Mouse (Mus musculus) forebrain, postnatal 0 days (tissue): ENCODE results near the gene Polr1e. TPM values are rescaled to one million over a fixed set of nuclear protein-coding genes. Genes with fewer than 3 reads are reported as not detected.
"Not testable (repeated sequence)": the region's sequence is repeated elsewhere in the genome, so short reads cannot be mapped to it uniquely, and the experiment has no call there.

Source experiments
- ATAC-seq: fragments of 200-750 bp; cut with Nextera tagmentation; 2 replicates; pipeline ENCODE4 v1.8.0; 2017; ENCODE audit warnings: mild to moderate bottlenecking, moderate library complexity
- DNase-seq: peaks from one replicate; pipeline ENCODE4 v3.0.0-alpha.2; 2015
- H3K27ac ChIP-seq: fragments of 300-500 bp; sonication (generic); 2 replicates; pipeline ENCODE4 v1.5.1; 2014; ENCODE audit warnings: low read depth, mild to moderate bottlenecking, antibody characterized with exemption, low read length, moderate library complexity, mixed read lengths
- H3K27me3 ChIP-seq: fragments of 300-500 bp; sonication (generic); 2 replicates; pipeline ENCODE4 v1.6.1; 2014; ENCODE audit warnings: mild to moderate bottlenecking, low read length, mixed read lengths; ENCODE audit not compliant: insufficient read depth
- H3K36me3 ChIP-seq: fragments of 300-500 bp; sonication (generic); 2 replicates; pipeline ENCODE4 v1.6.1; 2014; ENCODE audit warnings: mild to moderate bottlenecking, moderate library complexity; ENCODE audit not compliant: insufficient read depth
- H3K4me1 ChIP-seq: fragments of 300-500 bp; sonication (generic); 2 replicates; pipeline ENCODE4 v1.6.1; 2014; ENCODE audit warnings: antibody characterized with exemption; ENCODE audit not compliant: insufficient read depth
- H3K4me2 ChIP-seq: fragments of 300-500 bp; sonication (generic); 2 replicates; pipeline ENCODE4 v1.6.1; 2014; ENCODE audit warnings: low read depth, mild to moderate bottlenecking, moderate library complexity
- H3K4me3 ChIP-seq: fragments of 300-500 bp; sonication (generic); 2 replicates; pipeline ENCODE4 v1.5.1; 2014; ENCODE audit warnings: low read depth, low read length, mixed read lengths
- H3K9ac ChIP-seq: fragments of 300-500 bp; sonication (generic); 2 replicates; pipeline ENCODE4 v1.6.1; 2014; ENCODE audit warnings: mild to moderate bottlenecking
- H3K9me3 ChIP-seq: fragments of 300-500 bp; sonication (generic); 2 replicates; pipeline ENCODE4 v1.6.1; 2016; ENCODE audit warnings: low read length
- CTCF ChIP-seq: sonication (generic); IDR thresholded peaks from 2 replicates; pipeline ENCODE4 v1.5.1; 2016; ENCODE audit warnings: antibody characterized with exemption, control low read depth, low read depth
- WGBS: fragments of 180-500 bp; shearing (Covaris S2); extraction: QIAGEN DNeasy Blood & Tissue Kit; methylation state at CpG from one replicate; pipeline ENCODE4 v1.1.7; 2014; 5-methylcytosine and 5-hydroxymethylcytosine counted together
- polyA plus RNA-seq: library from polyadenylated mRNA; unstranded; fragments of >200 nt; fragmentation: Nextera tagmentation; extraction: Ambion mirVana; gene quantifications from 2 replicates; pipeline ENCODE4 v1.2.1, GENCODE M21; 2015
- total RNA-seq: library from RNA; depleted of rRNA; stranded (reverse); fragments of >200 nt; gene quantifications from 2 replicates; pipeline ENCODE4 v1.2.3, GENCODE M21; 2014

Gene Polr1e
- total and polyA plus RNA-seq, 2 experiments from 2014 or later = 13.4 to 23.7 TPM

DNA sequence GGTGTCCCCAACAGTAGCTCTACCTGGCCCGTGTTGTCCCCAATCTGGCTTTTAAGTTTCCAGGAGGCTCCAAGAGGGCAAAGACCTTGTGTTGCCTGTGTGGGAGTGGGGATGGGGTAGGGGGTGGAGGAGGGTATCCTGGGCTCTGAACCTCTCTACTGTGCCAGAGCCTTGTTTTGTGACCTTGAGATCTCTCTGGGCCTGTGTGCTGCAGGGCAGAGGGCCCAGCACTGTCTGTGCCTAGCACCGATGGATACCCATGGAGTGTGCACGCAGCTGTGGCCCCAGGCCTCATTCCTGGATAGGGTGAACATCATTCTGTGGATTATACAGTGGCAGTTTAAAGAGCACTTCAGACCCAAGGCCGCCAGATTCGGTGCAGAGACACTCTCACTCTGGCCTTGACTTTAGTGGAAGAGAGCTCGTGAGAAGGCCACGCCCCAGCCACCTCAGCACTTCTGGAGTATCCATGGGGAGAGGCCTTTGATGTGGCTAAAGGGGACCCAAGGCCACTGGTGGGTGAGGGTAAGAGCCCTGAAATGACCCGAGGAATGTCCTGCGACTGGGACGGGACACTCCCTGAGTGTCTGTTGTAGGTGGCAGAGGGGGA, 35.1 kb upstream of the Polr1e start:
- H3K9me3 ChIP-seq = no peaks in the 10 kb centered on the region
- no peak overlapping the region for H3K9ac ChIP-seq
- ATAC-seq (no peak), DNase-seq (no peak)
- 92% methylated on average over 10 of the region's 10 CpGs for WGBS
- no peaks in the 10 kb centered on the region; the same call in 1 of the 2 replicates for H3K36me3 ChIP-seq
- H3K4me1 ChIP-seq = peaks cover 8% of the 10 kb centered on the region; the same call in 1 of the 2 replicates
- no peak overlapping the region for H3K27ac ChIP-seq
- H3K4me3 ChIP-seq = no peak overlapping the region
- no peak for TF ChIP-seq CTCF
- H3K4me2 ChIP-seq = no peak overlapping the region
- no peaks in the 10 kb centered on the region for H3K27me3 ChIP-seq

DNA sequence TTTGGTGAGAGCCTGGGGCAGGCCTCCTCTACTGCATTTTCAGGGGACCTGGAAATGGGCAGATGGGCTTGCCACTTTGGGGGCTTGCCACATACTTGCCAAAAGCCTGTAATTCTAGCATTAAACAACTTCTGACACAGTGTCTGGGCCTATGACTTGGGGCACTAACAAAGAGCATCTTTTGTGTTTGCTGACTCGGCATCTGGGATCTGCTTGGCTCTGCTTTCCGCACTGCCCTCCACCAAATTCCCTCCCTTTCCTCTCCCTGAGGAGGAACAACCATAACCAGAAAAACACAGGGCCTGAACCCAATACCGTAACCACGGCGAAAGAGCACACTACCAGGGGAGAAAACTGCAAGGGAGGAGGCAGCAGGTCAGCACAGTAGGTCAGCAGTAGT, 27.8 kb upstream of the Polr1e start:
- Histone ChIP-seq H3K27me3 (no peaks in the 10 kb centered on the region), H3K9ac (no peak overlapping the region), H3K9me3 (no peaks in the 10 kb centered on the region), H3K4me2 (no peak overlapping the region), H3K36me3 (peaks cover 34% of the 10 kb centered on the region), H3K4me1 (no peaks in the 10 kb centered on the region), H3K4me3 (no peak overlapping the region), H3K27ac (no peak overlapping the region)
- no peak for DNase-seq
- ATAC-seq = no peak
- WGBS = 84% methylated on average over 5 of the region's 5 CpGs
- no peak for TF ChIP-seq CTCF

DNA sequence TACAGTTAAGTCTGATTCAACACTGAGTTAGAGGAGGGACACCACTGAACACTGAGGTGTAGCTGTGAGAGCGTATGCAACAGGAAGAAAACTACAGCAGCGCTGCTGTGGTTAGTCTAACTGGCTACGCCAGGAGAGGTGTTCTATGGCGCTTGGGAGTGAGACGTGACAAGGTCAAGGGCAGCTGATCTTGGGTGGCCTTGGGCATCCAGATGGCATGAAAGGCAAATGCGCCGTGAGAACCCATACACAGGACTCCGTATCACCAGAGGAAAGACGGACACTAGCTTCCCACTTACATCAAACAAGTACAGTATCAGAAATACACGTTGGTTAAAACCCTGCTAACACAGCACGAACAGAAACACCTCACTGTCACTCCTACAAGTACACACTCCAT, 26.1 kb upstream of the Polr1e start:
- not testable (repeated sequence) for ATAC-seq, H3K9ac ChIP-seq, H3K27me3 ChIP-seq, H3K9me3 ChIP-seq, H3K4me2 ChIP-seq, H3K4me1 ChIP-seq, H3K27ac ChIP-seq, DNase-seq, H3K4me3 ChIP-seq
- H3K36me3 ChIP-seq = peaks cover 34% of the 10 kb centered on the region
- WGBS = 92% methylated on average over 11 of the region's 11 CpGs

DNA sequence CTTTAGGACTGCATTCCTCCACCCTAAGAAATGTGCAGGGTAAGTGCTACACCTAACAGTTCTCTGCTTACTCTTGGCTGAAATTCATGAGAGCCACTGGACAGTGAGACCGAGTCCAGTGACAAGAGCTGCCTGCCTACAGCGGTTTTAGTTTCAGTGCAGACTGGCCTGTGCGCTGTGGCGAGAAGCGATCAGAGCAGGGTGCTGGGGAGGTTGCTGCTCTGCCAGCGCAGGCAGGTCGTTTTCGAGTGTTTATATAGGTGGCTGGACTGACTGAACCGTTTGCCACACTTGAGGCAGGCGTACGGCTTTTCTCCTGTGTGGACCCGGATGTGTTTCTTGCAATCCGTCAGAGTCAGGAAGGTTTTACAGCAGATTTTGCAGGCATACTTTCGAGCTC, 25.2 kb upstream of the Polr1e start:
- WGBS = 94% methylated on average over 14 of the region's 14 CpGs
- DNase-seq, H3K27ac ChIP-seq, H3K4me2 ChIP-seq, H3K4me3 ChIP-seq, ATAC-seq, H3K4me1 ChIP-seq, H3K9me3 ChIP-seq, H3K27me3 ChIP-seq, H3K9ac ChIP-seq: not testable (repeated sequence)
- peaks cover 34% of the 10 kb centered on the region for H3K36me3 ChIP-seq

DNA sequence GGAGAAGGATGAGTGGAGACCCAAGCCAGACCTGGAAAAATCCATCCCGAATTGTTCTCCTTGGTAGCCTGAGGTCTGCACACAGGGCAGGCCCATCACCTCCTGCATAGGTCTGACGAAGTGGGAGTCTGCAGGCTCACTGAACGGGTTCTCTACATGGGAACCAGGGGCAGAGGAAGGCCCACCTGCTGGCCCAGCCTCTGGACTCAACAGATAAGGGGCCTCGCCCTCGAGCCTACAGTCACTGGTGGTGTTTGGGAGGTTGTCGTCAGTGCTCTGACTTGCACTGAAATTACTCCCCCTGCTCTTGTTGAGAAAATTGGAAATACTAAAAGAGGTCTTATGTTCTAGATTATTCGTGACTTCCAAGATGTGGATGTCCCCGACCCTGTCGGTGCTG, 24.5 kb upstream of the Polr1e start:
- WGBS = 94% methylated on average over 9 of the region's 9 CpGs

DNA sequence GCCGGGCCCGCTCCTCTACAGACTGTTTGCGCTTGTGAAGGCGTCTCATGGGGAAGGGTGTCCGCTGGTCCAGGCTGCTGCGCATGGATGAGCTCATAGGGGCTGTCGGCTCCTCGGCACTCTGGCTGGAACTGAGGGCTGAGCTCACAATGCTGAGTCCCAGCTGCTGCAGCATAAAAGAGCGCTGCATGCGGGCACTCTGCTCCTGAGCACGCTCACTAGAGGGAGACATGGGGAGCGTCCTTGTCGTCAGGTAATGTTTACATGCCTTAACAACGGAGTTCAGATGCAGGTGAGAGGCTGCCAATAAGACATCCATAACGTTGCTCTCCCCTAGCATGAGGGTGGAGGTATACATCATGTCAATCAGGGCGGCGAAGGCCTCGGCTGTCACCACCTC, 23.6 kb upstream of the Polr1e start:
- H3K27me3 ChIP-seq = no peaks in the 10 kb centered on the region
- no peak for TF ChIP-seq CTCF
- H3K27ac ChIP-seq = no peak overlapping the region
- 85% methylated on average over 18 of the region's 18 CpGs for WGBS
- DNase-seq = no peak
- ATAC-seq = no peak
- H3K4me2 ChIP-seq = no peak overlapping the region
- no peak overlapping the region for H3K4me3 ChIP-seq
- H3K9ac ChIP-seq = no peak overlapping the region
- H3K4me1 ChIP-seq = no peaks in the 10 kb centered on the region
- no peaks in the 10 kb centered on the region for H3K9me3 ChIP-seq
- H3K36me3 ChIP-seq = peaks cover 34% of the 10 kb centered on the region

More for the DNA sequence above, 24.5 kb upstream of the Polr1e start:
- Histone ChIP-seq H3K27me3 (no peaks in the 10 kb centered on the region), H3K36me3 (peaks cover 34% of the 10 kb centered on the region), H3K9ac (no peak overlapping the region), H3K4me1 (no peaks in the 10 kb centered on the region), H3K27ac (no peak overlapping the region), H3K4me2 (no peak overlapping the region), H3K4me3 (no peak overlapping the region), H3K9me3 (no peaks in the 10 kb centered on the region)
- DNase-seq (no peak), ATAC-seq (no peak)
- TF ChIP-seq CTCF = no peak

DNA sequence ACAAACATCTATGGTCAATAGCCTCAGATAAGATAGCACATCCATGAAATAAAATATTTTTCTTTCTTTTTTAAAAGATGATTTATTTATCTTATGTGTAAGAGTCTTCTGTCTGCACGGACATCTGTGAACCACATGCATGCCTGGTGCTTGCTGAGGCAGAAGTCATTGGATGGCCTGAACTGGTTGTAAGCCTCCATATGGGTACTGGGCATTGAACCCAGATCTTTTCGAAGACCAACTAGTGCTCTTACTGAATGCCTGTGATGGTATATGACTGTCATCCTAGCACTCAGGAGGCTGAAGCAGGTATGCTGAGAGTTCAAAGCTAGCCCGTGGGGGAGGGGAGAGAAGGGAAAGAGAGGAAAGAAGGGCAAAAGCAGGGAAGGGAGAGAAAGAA, 20.3 kb upstream of the Polr1e start:
- TF ChIP-seq CTCF = no peak
- Histone ChIP-seq H3K27ac (no peak overlapping the region), H3K9me3 (no peaks in the 10 kb centered on the region), H3K36me3 (peaks cover 18% of the 10 kb centered on the region), H3K4me3 (no peak overlapping the region), H3K4me2 (no peak overlapping the region), H3K27me3 (no peaks in the 10 kb centered on the region), H3K4me1 (no peaks in the 10 kb centered on the region), H3K9ac (no peak overlapping the region)
- ATAC-seq = no peak
- 68% methylated on average over 3 of the region's 3 CpGs for WGBS
- DNase-seq = no peak

DNA sequence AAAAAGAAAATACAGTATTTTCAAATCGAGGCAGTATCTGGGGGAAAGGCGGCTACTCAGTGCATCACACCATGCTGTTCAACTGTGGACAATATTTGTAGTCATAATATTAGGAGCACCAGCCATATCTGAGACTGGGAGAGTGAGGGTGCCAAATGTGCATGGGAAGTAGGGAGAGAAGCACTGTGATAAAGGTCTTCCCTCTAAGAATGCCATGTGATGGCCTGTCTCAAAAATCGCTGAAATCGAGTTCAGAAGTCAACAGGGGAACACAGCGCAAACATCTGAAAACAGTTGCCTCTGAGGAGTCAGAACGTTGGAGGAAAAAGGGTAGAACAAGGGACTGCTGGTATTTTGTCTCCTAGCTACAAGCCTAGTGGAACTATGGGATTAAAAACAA, 18.4 kb upstream of the Polr1e start:
- no peak overlapping the region for H3K9ac ChIP-seq
- no peaks in the 10 kb centered on the region for H3K9me3 ChIP-seq
- H3K4me2 ChIP-seq = no peak overlapping the region
- DNase-seq = no peak
- ATAC-seq = no peak
- H3K36me3 ChIP-seq = peaks cover 2% of the 10 kb centered on the region; the same call in 1 of the 2 replicates
- H3K4me3 ChIP-seq = no peak overlapping the region
- no peak for TF ChIP-seq CTCF
- H3K4me1 ChIP-seq = no peaks in the 10 kb centered on the region
- 93% methylated on average over 6 of the region's 6 CpGs for WGBS
- no peak overlapping the region for H3K27ac ChIP-seq
- no peaks in the 10 kb centered on the region for H3K27me3 ChIP-seq
